Mouse (Mus musculus) CH12F3 (cell line): ENCODE results near the gene Urah.

ENCODE experiments used
- in situ Hi-C: fragments of 300-500 bp; cut with MboI; formaldehyde crosslinking; loops from 2 replicates; pipeline ENCODE4 v1.14.3; 2020; ENCODE audit warnings: low sequenced_read_pairs

Gene Urah

GRCm38 (mm10) chr7:140840750-140841735 is 6.2 kb downstream of the Urah start:
- in situ Hi-C loops, result loop anchor here (5.0 kb wide), 2 partner anchors 61 to 211 kb away; partner anchors contain the start of gene Cox8b

GRCm38 (mm10) chr7:140843806-140844205 is 9.0 kb downstream of the Urah start:
- in situ Hi-C loops, result loop anchor here (5.0 kb wide), 2 partner anchors 58 to 208 kb away; partner anchors contain the start of gene Cox8b

GRCm38 (mm10) chr7:140844905-140845665 is 10.3 kb downstream of the Urah start, which contains the start of gene Scgb1c1:
Scgb1c1 (plus strand) TSS chr7:140845547.
- in situ Hi-C loops, result loop anchor here (5.0 kb wide), 2 partner anchors 57 to 207 kb away; partner anchors contain the start of gene Cox8b

- in situ Hi-C loops, result no loop called here
Observed at GRCm38 (mm10) chr7:140845683-140846082, 10.9 kb downstream of the Urah start.

GRCm38 (mm10) chr7:140846676-140847075 is 11.9 kb downstream of the Urah start:
- in situ Hi-C loops, result no loop called here

GRCm38 (mm10) chr7:140847755-140848580 is 13.2 kb downstream of the Urah start, which contains the start of gene Odf3:
Odf3 (plus strand) TSS chr7:140847805.
- in situ Hi-C loops, result no loop called here

- in situ Hi-C loops, result no loop called here
Observed at GRCm38 (mm10) chr7:140848591-140848990, 13.8 kb downstream of the Urah start.

GRCm38 (mm10) chr7:140851916-140852315 is 17.1 kb downstream of the Urah start:
- in situ Hi-C loops, result no loop called here

GRCm38 (mm10) chr7:140853386-140853785 is 18.6 kb downstream of the Urah start:
- in situ Hi-C loops, result no loop called here

GRCm38 (mm10) chr7:140854483-140854882 is 19.7 kb downstream of the Urah start:
- in situ Hi-C loops, result no loop called here

GRCm38 (mm10) chr7:140855181-140855580 is 20.4 kb downstream of the Urah start:
- in situ Hi-C loops, result no loop called here

- in situ Hi-C loops, result no loop called here
Observed at GRCm38 (mm10) chr7:140855860-140856784, 21.3 kb downstream of the Urah start, which contains the start of gene Gm45785. Gm45785 (minus strand) TSS chr7:140856331.

GRCm38 (mm10) chr7:140856785-140857549 is 22.1 kb downstream of the Urah start, which contains the start of gene Ric8a:
Ric8a (plus strand) TSS chr7:140856957.
- in situ Hi-C loops, result no loop called here

GRCm38 (mm10) chr7:140857550-140858505 is 23.0 kb downstream of the Urah start, which contains the start of gene Bet1l:
Bet1l (minus strand) TSS chr7:140857577.
- in situ Hi-C loops, result no loop called here

- in situ Hi-C loops, result no loop called here
Observed at GRCm38 (mm10) chr7:140858746-140859145, 23.9 kb downstream of the Urah start.

- in situ Hi-C loops, result no loop called here
Observed at GRCm38 (mm10) chr7:140859997-140860396, 25.2 kb downstream of the Urah start.

- in situ Hi-C loops, result no loop called here
Observed at GRCm38 (mm10) chr7:140860728-140861127, 25.9 kb downstream of the Urah start.
